Mouse (Mus musculus) Patski (cell line): ENCODE measurements around the gene Scnn1a. TPM values are rescaled to one million over a fixed set of nuclear protein-coding genes. Genes with fewer than 3 reads are reported as not detected.

Source experiments
- ATAC-seq: fragments of 100-300 bp; one replicate; pipeline ENCODE4 v1.8.0; 2021
- CTCF ChIA-PET: fragments of 350-600 bp; sonication (Branson Sonifier 250); formaldehyde crosslinking; loops from one replicate; lab custom pipeline; 2022; ENCODE audit warnings: inconsistent platforms; lab: Charles Lee
- POLR2A ChIA-PET: fragments of 350-600 bp; sonication (Branson Sonifier 250); formaldehyde crosslinking; loops from one replicate; lab custom pipeline; 2022; ENCODE audit warnings: antibody characterized with exemption, inconsistent platforms; lab: Charles Lee
- DNase-seq: peaks from one replicate; pipeline ENCODE4 v3.0.0-alpha.2; 2011; ENCODE audit warnings: low read depth, low spot score
- H3K27me3 ChIP-seq: fragments of 371-371 bp; one replicate; pipeline ENCODE4 v1.5.1; 2021
- CTCF ChIP-seq: fragments of 100-300 bp; IDR thresholded peaks from one replicate; pipeline ENCODE4 v1.5.1; 2021
- in situ Hi-C: fragments of 300-500 bp; cut with MboI; formaldehyde crosslinking; loops from 3 replicates; pipeline ENCODE4 v1.11.1; 2018; ENCODE audit warnings: low pct_unique_long_range_greater_than_20kb, mixed read lengths
- polyA plus RNA-seq: library from polyadenylated mRNA; unstranded; gene quantifications from one replicate; pipeline ENCODE4 v1.2.3, GENCODE M21; 2021

Scnn1a gene
- polyA plus RNA-seq, 1 experiment from 2014 or later: 1.8 TPM

DNA sequence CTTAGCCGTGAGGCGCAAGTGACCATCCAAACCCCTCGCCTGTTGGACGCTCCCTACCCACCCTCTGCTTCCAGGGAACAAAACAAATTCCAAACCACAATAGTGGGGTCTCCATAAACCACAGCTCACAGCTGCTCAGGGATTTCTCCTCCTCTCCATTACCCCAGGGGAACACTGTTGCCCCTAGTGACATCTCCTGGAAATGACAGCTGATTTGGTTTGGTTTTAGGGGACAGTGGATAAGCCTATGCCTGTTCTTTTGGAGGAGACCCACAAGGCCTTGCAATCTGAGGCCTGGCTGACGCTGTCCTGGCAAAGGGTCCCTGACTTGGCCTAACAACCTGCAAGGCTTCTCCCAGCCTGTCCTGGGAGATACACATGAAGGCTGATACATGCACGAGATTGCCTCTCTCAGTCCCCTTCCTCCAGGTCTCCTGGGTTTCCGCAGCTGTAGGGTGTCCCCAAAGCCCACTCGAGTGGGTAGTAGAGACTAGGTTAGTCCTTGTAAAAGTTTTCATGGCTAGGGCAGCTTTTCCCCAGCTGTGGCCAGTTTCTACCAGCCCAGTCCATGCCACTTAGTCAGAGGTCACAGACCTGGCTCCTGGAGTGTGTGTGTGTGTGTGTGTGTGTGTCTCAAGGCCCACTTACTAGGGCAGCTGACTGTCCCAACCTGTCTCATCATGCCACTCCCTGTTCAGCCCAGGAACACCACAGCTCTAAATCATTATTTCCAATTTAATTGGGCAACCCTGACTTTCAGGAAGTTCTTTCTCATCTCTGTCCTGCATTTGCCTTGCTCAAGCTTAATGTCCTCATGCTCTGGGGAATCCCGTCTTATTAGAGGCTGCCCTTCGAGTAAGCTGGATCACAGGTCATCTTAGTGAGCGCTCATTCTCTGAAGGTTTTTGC lies 64.9 kb downstream of the Scnn1a start:
- DNase-seq: no peak
- no peak for TF ChIP-seq CTCF
- no peaks in the 10 kb centered on the region for H3K27me3 ChIP-seq
- no peak for ATAC-seq
- POLR2A ChIA-PET: no interaction called here
- in situ Hi-C loops: no loop called here
- CTCF ChIA-PET: interaction anchor here (0.8 to 2.0 kb wide), 3 partner anchors 12 to 24 kb away, joined by 4 to 7 read pairs (median 6); no protein-coding TSS in a partner anchor

DNA sequence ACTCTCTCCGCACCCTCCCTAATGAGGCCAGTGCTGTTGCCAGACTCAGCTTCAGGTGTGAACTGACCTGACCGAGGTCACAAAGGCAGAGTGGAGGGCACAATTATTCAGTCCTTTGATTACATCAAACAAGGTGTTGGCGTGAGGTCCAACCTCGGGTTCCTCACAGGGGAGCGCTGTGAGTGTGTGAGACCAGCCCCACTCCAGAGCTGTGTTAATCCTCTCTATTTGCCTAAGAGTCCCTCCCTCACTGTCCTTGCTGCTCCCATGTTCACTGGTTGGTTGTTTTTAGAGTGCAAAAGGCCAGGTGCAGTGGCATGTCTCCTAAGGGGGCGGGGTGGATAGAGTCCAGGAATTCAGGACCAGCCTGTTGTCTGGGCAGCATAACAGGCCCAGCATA lies 65.6 kb downstream of the Scnn1a start:
- DNase-seq (no peak), ATAC-seq (no peak)
- in situ Hi-C loops: no loop called here
- TF ChIP-seq CTCF: no peak
- ChIA-PET POLR2A (no interaction called here), CTCF (interaction anchor here (1.8 kb wide), 1 partner anchor 24 kb away, joined by 6 read pairs; no protein-coding TSS in a partner anchor)
- no peaks in the 10 kb centered on the region for H3K27me3 ChIP-seq

- no peak for DNase-seq
- POLR2A ChIA-PET: no interaction called here
- no peak for TF ChIP-seq CTCF
- H3K27me3 ChIP-seq: no peaks in the 10 kb centered on the region
- in situ Hi-C loops: no loop called here
- ATAC-seq: no peak
- CTCF ChIA-PET: no interaction called here
Measured at GRCm38 (mm10) chr6:125389853-125390252, 69.4 kb downstream of the Scnn1a start.

Other genes starting within 250 kb of the Scnn1a start
- gene Chd4, start 224.7 kb upstream of the Scnn1a start, polyA plus RNA-seq: 198 TPM
- gene Nop2, start 188.8 kb upstream of the Scnn1a start, polyA plus RNA-seq: 65.0 TPM
- gene Iffo1, start 175.4 kb upstream of the Scnn1a start, polyA plus RNA-seq: 6.2 TPM
- gene Gapdh, start 154.2 kb upstream of the Scnn1a start, polyA plus RNA-seq: 889 TPM
- gene Ncapd2, start 129.0 kb upstream of the Scnn1a start, polyA plus RNA-seq: 73.8 TPM
- 175 TPM for gene Mrpl51, start 128.9 kb upstream of the Scnn1a start, polyA plus RNA-seq
- 7.5 TPM for gene Vamp1, start 105.1 kb upstream of the Scnn1a start, polyA plus RNA-seq
- 18.2 TPM for gene Tapbpl, start 88.8 kb upstream of the Scnn1a start, polyA plus RNA-seq
- gene Cd27, start 83.6 kb upstream of the Scnn1a start, polyA plus RNA-seq: 0.33 TPM
- not detected for gene Tuba3a, start 34.6 kb upstream of the Scnn1a start, polyA plus RNA-seq
- 164 TPM for gene Ltbr, start 6.8 kb upstream of the Scnn1a start, polyA plus RNA-seq
- gene Tnfrsf1a, start 28.7 kb downstream of the Scnn1a start, polyA plus RNA-seq: 190 TPM
- gene Plekhg6, start 60.1 kb downstream of the Scnn1a start, polyA plus RNA-seq: 0.49 TPM
- 298 TPM for gene Cd9, start 174.1 kb downstream of the Scnn1a start, polyA plus RNA-seq
- gene Vwf, start 226.1 kb downstream of the Scnn1a start, polyA plus RNA-seq: 0.15 TPM